Mouse (Mus musculus) NIH3T3 (cell line): ENCODE data around the gene Wsb1.
"Not testable (repeated sequence)": the region's sequence is repeated elsewhere in the genome, so short reads cannot be mapped to it uniquely, and the experiment has no call there.

Source experiments
- DNase-seq: peaks from one replicate; pipeline ENCODE4 v3.0.0-alpha.2; 2012; ENCODE audit warnings: low read depth

The Wsb1 gene

DNA sequence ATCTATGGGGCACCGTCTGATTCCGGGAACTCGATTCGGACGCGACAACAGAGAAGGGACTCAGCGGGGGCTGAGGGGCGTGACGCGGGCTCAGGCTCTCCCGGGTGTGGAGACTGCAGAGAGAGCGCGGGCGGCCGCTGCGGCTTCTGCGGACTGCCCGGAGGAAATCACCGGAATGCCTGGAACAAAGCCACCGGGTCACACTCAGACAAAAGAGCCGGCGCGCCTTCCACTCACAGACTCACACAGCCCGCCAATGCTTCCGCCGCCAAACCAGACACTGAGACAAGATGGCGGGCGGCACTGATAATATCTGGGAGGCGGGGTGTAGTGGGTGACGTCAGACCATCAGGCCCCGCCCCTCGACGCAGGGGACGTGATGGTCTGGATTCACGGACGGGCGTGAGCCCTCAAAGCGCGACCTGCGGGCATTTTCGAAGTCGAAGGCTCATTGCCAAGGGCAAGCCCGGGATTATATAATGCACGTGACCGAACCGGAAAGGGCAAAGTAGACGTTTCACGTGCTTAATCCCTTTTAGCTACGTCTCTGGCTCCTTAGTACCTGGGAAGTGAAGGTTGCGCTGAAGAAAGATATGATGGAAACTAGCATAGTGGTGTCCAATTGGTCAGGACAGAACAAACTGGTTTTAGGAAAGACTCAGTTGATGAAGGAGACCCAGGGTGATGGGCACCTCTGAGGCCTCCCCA is at the start of gene Wsb1:
TSS of gene Wsb1 (minus strand) at position 281 of the 708 bp plus-strand sequence.
- DNase-seq = peak; percentile 96

DNA sequence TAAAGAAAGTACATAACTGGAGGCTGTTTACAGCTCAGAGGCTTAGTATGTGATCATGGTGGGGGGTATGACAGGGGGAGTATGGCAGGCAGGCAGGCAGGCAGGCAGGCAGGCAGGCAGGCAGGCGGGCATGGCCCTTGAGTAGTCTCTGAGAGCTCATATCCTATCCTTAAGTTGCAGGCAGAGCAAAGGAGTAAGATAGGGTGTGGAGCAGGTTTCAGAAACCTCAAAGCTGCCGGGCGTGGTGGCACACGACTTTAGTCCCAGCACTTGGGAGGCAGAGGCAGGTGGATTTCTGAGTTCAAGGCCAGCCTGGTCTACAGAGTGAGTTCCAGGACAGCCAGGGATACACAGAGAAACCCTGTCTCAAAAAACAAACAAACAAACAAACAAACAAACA is 49.8 kb upstream of the Wsb1 start:
- DNase-seq = not testable (repeated sequence)

DNA sequence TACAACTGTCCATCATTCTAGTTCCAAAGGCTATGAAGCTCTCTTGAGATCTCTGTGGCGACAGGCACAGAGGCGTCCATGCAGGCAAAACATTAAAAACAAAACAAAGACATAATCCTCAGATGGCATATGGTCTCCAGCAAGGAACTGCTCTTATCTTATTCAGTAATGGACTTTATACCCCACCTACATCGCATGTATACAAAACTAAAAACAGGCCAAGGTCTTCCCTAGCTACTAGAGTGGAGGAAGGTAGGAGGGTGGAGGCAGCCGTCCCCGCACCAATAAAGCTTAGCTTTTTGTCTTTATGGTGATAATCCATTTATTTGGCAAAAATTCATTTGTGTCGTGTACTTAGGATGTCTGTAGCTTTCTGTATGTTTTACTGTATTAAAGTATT is 48.6 kb upstream of the Wsb1 start:
- DNase-seq = no peak

DNA sequence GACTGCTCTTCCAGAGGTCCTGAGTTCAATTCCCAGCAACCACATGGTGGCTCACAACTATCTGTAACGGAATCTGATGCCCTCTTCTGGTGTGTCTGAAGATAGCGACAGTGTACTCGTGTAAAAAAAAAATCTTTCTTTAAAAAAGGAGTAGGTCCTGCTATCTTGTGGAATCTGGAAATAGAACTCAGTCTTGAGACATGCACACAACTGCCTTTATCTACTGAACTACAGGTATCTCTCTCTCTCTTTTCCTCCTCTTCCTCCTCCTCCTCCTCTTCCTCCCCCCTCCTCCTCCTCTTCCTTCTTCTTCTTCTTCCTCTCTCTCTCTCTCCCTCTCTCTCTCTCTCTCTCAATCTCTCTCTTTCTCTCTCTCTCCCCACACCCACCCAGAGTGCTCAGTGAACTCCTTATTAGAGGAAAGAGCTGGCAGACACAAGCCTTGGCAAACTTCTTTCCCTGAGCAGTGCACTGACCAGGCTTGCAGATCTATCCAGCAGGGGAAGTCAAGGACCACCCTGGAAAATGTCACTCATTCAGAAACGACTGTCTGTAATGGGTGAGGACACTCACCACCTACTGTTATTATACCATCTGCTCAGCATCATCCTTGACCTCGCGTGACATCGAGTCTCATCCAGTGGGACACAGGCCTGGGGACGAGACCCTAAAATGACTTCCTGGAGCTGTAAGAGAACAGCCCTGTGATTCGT is 45.4 kb upstream of the Wsb1 start:
- DNase-seq = peak; percentile 35

DNA sequence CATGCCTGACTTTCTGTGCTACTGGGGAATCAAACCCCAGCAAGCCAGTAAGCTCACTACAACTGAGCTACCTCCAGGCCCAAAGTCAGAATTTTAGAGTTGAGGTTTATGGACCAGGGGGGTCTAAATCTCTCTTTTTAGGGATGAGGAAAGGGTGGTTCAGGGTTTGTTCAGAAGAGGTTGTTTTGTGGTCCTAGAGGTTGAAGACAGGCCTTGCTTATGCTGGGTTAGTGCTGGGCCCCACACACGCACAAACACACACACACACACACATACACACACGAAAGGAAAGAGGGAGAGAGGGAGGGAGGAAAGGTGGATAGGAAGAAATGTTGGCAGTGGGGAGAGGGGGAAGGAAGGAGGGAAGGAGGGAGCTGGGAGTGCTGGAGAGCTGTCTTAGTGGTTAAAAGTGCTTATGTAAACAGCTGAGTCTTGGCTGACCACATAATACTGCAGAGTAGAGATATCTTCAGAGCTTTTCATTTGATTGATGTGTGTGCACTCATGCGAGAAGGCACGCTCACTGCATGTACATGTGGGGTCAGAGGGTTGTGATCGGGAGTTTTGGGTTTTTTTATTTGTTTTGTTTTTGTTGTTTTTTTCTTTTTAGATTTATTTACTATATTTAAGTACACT is 42.5 kb upstream of the Wsb1 start, which contains the start of gene Gm9964:
TSS of gene Gm9964 (minus strand) at position 51 of the 636 bp plus-strand sequence.
- peak; percentile 65 for DNase-seq

DNA sequence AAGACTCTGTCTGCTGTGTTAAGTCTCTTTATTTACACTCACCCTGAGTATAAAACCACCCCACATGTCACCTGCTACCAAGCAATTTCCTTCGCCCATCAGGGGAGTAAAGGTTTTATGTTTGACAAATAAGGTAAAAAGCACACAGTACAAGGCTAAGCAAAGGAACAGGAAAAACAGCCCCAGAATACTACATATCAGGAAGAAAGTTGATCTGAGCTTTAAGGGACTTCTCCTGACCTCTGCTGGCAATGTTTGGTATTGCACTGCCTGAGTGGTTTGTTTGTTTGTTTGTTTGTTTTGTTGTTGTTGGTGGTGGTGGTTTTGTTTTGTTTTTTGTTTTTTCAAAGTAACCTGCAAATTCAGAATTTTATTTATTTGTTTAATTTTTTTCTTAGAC is 41.7 kb upstream of the Wsb1 start:
- DNase-seq = peak; percentile 73

DNA sequence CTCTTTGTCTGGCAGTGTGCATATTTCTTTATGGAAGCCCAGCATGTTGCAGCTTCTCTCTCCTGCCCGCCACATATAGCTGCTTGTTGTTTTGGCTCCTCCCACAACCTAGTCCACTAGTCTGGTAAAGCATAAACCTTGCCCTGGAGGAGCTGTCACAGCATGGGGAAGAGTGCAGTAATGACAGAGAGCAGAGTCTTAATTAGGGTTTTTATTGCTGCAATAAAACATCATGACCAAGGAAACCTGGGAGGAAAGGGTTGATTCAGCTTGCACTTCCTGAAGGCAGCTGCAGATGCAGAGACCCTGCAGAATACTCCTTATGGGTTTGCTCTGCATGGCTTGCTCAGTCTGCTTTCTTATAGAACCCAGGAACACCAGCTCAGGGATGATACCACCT is 39.5 kb upstream of the Wsb1 start:
- DNase-seq = no peak

DNA sequence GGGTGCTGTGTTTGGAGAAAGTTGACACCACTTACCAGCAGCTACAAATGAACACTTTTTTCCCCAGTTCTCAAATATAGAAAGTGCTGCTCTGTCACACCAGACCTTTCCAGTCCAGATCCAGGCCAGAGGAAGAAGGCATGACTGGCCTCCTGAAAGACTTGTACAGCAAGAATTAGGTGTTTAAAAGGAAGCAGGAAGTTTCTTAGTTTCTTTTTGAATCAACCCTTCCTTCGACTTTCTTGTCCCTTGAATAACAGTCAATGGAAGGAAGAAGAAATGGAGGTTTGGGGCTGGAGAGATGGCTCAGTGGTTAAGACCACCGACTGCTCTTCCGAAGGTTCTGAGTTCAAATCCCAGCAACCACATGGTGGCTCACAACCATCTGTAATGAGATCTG is 38.6 kb upstream of the Wsb1 start:
- no peak for DNase-seq

DNA sequence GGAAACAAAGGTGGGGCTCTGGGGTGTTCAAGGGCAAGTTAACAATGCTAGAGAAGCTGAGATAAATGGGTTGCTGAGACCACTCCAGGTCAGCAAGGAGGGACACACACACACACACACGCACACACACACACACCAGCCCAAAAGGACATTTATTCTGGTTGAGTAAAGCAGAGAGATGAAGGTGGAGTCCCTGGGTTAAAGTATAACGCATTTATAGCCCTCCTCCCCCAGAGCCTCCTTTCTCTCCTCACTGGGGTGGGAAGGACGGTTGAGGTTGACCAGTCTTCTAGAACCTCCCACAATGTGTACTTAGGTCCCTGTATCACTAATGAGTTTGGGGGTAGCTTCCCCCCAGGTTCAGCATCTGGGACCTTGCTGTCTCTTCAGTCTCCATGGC is 37.7 kb upstream of the Wsb1 start:
- no peak for DNase-seq

DNA sequence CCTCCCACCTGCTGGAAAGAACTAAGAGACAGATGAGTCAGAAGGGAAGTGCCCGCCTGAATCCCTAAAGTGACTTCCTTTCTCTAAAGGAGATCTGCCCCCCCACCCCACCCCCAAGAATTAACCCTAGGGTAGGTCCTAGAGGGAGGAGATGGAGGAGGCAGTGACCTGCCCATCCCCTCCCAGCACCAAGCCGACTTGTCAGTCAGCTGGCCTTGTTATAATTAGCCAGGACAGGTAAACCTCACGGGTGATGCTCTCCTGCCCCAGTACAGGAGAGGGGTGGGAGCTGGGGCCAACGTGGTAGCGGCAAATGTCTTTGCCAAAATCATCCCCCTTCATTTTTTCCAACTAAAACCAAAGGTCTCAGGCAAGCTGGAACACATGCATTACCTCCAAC is 37.2 kb upstream of the Wsb1 start:
- DNase-seq = no peak

DNA sequence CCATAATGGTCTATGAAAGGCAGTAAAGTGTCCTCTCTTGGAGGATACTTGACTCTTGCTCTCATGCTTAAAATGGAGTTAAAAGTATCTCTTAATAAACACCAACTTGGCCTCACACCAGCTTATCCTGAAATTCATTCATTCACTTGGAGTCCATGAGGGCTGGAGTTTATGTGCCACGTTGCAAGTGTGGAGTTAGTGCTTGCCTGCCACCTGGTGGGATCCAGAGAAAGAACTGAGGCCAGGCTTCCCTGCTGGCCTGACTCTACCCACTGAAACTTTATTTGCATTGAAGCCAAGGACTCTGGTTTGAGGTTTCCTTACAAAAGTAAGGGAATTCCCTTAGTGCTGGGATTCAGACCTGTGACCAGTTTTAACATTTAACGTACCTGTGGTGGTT is 36.0 kb upstream of the Wsb1 start:
- peak; percentile 91 for DNase-seq

DNA sequence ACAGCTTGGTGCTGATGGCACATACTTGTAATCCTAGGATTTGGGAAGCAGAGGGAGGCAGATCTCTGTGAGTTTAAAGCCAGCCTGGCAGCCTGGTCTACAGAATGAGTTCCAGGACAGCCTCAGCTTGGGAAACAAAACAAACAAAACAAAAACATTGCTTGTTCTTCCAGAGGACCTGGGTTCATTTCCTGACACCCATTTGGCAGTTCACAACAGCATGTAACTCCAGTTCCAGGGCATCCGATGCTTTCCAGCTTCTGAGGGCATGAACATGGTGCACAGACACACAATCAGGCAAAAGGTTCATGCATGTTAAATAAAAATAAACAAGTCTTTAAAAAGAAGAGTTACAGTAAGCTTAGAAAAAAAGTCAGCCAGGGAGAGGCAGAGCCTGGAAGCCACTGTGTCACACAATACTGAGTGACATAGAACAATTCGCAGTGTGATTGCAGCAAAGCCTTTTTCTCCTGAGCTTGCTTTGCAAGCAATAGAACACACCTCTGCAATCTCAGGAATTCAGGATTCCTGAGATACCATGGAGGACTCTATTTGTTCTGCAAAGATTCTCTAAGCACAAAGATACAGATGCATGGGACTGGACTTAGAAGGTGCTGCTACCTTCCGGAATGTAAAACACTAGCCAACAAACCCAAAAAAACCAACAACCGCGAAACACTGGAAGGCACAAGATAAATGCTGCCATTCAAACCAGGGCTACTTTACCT is 34.6 kb upstream of the Wsb1 start:
- DNase-seq = no peak

DNA sequence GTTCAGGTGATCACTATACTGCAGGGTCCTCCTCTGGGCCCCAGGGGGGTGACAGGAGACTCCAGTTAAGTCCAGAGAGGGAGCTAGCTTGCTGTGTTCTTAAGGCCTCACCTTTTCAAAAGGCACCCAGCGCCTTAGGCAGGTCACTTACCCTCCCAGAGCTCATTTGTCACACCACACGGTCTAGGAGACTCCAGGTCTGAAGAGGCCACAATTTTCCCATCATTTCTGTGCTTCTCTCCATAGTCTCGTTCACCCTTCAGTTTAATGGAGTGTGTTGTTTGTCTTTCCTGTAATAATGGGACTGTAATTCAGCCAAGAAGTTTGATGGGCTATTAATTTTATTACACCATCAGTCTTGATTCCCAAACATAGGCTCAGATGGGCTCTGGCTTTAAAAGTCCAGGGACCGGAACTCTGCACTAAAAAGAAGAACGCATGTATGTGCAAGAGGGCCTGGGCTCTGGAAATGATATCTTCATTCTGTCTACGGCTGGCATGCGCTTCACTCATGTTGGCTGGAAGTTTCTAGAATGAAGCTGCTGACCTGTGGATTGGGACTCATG is 33.9 kb upstream of the Wsb1 start:
- DNase-seq = no peak

DNA sequence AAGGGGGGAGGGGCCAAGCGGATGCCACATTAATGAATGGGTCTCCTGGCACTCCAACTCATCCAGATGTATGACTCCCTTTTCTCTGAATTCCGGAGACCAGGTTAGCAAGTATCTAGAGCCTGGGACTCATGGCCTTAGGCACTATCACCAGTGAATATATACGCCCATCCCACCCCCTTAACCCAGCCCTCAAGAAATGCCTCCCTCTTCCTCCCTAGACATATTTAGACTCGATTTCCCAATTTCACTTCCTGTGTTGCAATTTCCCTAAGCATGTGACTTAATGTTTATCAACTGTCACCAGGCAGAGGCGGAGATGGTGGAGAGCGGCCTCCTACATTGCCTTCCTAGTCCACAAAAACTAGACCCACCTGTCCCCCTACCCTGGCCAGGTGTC is 33.0 kb upstream of the Wsb1 start:
- peak; percentile 49 for DNase-seq

DNA sequence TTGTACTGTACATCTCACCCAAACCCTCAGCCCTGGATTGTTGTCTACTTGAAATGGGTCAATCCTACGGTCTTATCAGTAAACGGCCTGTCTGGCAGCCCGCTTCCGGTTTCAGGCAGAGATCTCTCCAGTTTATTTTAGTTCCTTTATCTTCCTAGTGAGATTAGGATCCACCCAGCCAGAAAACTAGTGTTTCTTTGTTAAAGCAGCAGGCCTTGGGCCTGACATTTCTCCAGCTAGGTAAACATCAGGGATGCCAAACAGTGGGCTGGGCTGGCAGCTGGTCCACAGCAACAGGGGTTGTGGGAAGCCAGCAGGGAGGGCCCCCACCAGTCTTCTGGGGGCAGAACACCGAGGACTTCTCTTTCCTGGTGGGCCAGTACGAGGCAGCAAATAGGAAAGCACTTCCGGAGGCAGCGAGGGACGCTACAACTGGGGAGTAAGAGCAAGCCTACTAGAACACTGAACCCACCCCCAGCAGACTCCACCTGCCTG is 31.9 kb upstream of the Wsb1 start:
- no peak for DNase-seq

DNA sequence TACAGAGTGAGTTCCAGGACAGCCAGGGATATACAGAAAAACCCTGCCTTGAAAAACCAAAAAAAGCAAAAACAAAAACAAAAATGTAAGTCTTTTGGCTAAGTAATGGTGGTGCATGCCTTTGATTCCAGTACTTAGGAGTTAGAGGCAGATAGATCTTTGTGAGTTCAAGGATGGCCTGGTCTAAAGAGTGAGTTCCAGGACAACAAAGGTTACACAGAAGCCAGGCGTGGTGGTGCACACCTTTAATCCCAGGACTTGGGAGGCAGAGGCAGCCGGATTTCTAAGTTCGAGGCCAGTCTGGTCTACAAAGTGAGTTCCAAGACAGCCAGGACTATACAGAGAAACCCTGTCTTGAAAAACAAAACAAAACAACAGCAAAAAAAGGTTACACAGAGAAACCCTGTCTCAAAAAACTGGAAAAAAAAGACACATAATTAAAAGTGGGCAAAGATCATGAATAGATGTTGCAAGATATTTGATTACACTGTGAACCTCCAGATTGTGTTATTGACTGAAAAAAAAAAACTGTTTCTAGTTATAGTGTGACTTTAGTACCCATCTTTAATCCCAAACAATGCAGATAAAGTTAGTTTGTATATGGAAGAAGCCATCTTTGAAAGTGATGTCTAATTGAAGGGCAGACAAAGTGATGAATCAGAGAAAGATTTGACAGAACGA is 29.0 kb upstream of the Wsb1 start:
- no peak for DNase-seq

DNA sequence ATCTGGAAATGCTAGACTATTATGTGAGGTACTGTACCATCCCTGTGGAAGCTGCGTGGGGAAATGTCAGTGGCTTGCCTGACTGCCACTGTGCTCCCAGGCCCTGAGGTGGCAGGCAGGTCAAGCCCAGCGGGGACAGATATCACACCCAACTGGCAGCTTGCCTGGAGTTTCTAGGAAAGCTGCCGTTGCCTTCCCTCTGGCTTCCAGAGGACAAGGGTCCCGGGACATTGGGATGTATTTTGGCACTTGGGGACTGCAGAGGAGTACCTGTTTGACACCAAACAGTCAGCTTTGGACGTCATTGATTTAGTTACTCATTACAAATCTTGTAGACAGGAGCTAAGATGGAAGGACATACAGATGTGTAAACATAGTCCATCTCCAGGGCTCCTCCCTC is 26.9 kb upstream of the Wsb1 start:
- no peak for DNase-seq

DNA sequence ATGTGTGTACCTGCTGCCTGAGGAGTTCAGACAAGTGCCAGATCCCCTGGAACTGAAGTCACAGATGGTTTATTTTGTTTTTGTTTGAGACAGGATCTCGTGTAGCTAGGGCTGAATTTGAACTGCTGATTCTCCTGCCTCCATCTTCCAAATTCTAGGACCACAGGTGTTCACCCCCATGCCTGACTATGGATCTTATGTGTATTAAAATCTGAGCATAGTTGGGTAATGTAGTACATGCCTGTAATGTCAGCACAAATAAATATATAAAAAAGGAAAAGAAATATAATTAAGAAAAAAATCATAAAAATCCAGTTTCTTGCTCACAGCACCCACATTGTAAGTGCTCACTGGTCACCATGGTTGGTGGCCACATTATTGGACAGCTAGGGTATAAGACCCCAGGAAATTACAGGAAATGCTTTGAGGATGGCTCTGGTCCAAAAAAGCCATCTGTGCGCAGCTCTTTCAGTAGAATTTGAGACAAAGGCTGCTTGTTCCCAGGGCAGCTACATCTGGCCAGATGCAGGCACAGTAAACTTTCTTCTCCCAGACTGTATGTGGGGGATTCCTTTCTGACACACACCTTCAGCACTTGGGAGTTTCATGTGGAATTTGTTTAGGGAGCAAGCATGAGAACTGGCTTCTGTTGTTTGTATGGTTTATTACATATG is 25.4 kb upstream of the Wsb1 start:
- peak; percentile 60 for DNase-seq

DNA sequence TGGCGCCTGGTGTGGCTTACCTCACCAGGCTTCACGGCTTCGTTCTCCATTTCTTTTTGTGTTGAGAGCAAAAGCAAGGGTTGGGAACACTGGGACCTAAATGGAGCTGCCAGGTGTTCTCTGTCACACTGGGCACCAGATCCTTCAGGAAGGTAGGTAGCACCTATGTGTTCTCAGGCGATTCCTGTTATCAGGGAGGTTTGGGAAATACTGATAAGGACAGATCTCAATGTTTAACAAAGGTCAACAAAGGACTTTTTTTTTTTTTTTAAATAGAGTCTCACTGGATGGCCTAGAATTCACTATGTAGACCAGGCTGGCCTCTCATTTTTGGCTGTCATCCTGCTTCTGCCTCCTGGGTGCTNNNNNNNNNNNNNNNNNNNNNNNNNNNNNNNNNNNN is 19.3 kb upstream of the Wsb1 start:
- DNase-seq = no peak

DNA sequence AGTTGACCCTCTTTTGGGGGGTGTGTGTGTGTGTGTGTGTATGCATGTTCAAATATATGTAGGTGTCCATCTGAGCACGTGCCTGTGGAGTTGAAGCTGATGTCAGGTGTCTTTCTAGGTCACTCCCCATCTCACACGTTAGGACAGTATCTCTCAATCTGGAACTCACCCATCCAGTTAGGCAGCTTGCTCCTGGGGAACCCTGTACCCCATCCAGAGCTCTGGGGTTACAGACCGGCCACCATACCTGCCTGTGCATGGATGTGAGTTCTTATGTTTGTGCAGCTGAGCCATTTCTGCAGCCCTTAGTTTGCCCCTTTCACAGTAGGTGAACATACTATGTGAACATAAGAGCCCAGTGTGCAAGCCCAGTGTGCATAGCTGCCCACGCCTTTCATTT is 18.6 kb upstream of the Wsb1 start:
- no peak for DNase-seq

DNA sequence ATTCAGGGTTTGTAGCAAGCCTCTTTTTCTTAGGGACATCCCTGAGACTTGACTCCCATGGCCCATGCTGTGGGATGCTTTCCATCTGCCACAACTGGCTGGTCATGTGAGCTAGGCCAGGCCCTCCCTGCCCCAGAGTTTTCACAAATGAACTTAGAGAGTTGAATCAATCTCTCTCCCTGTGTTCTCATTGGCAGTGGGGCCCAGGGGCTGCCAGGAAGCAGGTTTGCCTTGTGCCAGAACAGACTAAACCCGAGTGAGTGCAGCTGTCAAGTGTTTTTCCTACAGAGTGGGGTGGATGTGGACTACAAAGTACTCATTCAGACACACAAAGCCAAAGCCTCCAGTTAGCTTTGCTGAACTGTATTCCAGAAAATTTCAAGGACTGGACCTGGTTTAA is 12.7 kb upstream of the Wsb1 start:
- peak; percentile 57 for DNase-seq
